Mouse (Mus musculus): ENCODE data around the gene Tmbim6.

GRCm38 (mm10) chr15:99430394-99430793, 37.7 kb downstream of the Tmbim6 start:
- no peak for TF ChIP-seq POLR2A (IDR thresholded peaks at IDR 0.05; ENCODE audit: extremely low read depth, insufficient read depth, low read length)
- TF ChIP-seq CTCF (IDR thresholded peaks at IDR 0.05; ENCODE audit: extremely low read depth, insufficient read depth, low read length) = no peak
